Mouse (Mus musculus) E14TG2a.4 (cell line): Measurements from ENCODE around the gene Arhgap11a.

Source experiments
- CTCF ChIP-seq: conservative IDR thresholded peaks from 2 replicates; pipeline ENCODE4 v1.5.1; 2014; ENCODE audit warnings: low read length
- NANOG ChIP-seq: IDR thresholded peaks from 2 replicates; pipeline ENCODE4 v1.6.1; 2014; ENCODE audit warnings: borderline replicate concordance, low read length, mixed read lengths
- POU5F1 ChIP-seq: IDR thresholded peaks from 2 replicates; pipeline ENCODE4 v1.6.1; 2014; ENCODE audit warnings: low read length, borderline replicate concordance

- TF ChIP-seq CTCF (no peak), POU5F1 (no peak), NANOG (no peak)
Measured at GRCm38 (mm10) chr2:113788821-113789387, 59.6 kb downstream of the Arhgap11a start.
